Mouse (Mus musculus): Measurements from ENCODE around the gene Klkb1.

DNA sequence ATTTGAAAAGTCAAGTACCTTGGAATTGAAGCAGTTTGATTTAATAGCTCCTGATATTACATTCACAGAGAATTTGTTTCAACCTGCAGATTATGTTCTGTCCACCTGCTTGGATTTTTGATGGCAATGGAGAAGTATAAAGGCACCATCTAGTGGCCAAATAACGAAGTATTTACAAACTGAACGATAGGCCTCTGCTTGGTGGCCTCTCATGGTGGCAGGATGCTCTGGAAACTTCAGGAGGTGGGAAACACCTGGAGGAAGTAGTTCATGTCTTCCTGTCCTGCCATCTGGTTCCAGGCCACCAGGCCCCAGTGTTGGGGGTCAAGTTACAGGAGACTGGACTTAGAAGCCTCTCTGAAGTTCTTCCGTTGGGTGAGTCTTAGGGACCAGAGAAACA is 56.4 kb downstream of the Klkb1 start:
- peak; percentile 30 for TF ChIP-seq CTCF (IDR thresholded peaks at IDR 0.05; ENCODE audit: control insufficient read depth, insufficient read depth, insufficient read length)
- no peak for TF ChIP-seq MYOD1 (IDR thresholded peaks at IDR 0.05; ENCODE audit: control insufficient read depth, insufficient read length, low read depth)
- TF ChIP-seq CEBPB (IDR thresholded peaks at IDR 0.05; ENCODE audit: low read depth) = no peak
- TF ChIP-seq MYOG (IDR thresholded peaks at IDR 0.05; ENCODE audit: control insufficient read depth, extremely low read depth, insufficient read length) = no peak
- TF ChIP-seq USF1 (IDR thresholded peaks at IDR 0.05; ENCODE audit: low read depth) = no peak
